Mouse (Mus musculus): ENCODE measurements at regions not wholly inside any gene's neighbourhood (a gene's known extent, or its start where the extent isn't known, plus 50 kb on each side); places are given as distances from the start of the nearest gene placed in this dataset. TPM values are rescaled to one million over a fixed set of nuclear protein-coding genes. Genes with fewer than 3 reads are reported as not detected.

- no peaks in the 10 kb centered on the region for H3K4me1 ChIP-seq (ENCODE audit: control insufficient read depth, insufficient read depth, low read length)
- no peaks in the 10 kb centered on the region for H3K36me3 ChIP-seq (ENCODE audit: control insufficient read depth, insufficient read depth, low read length)
- no peak overlapping the region for H3K4me3 ChIP-seq (replicated peaks; ENCODE audit: low read length)
- H3K4me2 ChIP-seq (ENCODE audit: low read depth, low read length): no peak overlapping the region
- H3K9me3 ChIP-seq (replicated peaks; ENCODE audit: control insufficient read depth, low read length): no peaks in the 10 kb centered on the region
- no peak for ATAC-seq (ENCODE audit: insufficient read depth, low FRiP score)
- WGBS: 83% methylated on average over 5 of the region's 5 CpGs
- no peaks in the 10 kb centered on the region for H3K27me3 ChIP-seq (ENCODE audit: control insufficient read depth, insufficient read depth, low read length)
- no peak overlapping the region for H3K27ac ChIP-seq (ENCODE audit: low read length)
- H3K9ac ChIP-seq (ENCODE audit: low read length): no peak overlapping the region
Measured at GRCm38 (mm10) chr8:44576314-44576858, 358.9 kb upstream of the Fat1 start.

- H3K4me1 ChIP-seq (ENCODE audit: control insufficient read depth, insufficient read depth, low read length): no peaks in the 10 kb centered on the region
- H3K27ac ChIP-seq (ENCODE audit: low read length): no peak overlapping the region
- no peaks in the 10 kb centered on the region for H3K36me3 ChIP-seq (ENCODE audit: control insufficient read depth, insufficient read depth, low read length)
- WGBS: 64% methylated on average over 5 of the region's 5 CpGs
- H3K4me2 ChIP-seq (ENCODE audit: low read depth, low read length): no peak overlapping the region
- H3K4me3 ChIP-seq (replicated peaks; ENCODE audit: low read length): no peak overlapping the region
- ATAC-seq (ENCODE audit: insufficient read depth, low FRiP score): no peak
- no peak overlapping the region for H3K9ac ChIP-seq (ENCODE audit: low read length)
- H3K9me3 ChIP-seq (replicated peaks; ENCODE audit: control insufficient read depth, low read length): no peaks in the 10 kb centered on the region
- H3K27me3 ChIP-seq (ENCODE audit: control insufficient read depth, insufficient read depth, low read length): no peaks in the 10 kb centered on the region
Measured at GRCm38 (mm10) chr8:44576993-44577392, 358.3 kb upstream of the Fat1 start.

Small RNA genes in the stretch of these regions (microRNA-seq; reads per million reads assigned to microRNA genes)
- gene Gm26241: not detected

Measured in stomach, embryonic 16.5 days (tissue).